Mouse (Mus musculus) heart, embryonic 11.5 days (tissue): ENCODE measurements around the gene Prkar2a. TPM values are rescaled to one million over a fixed set of nuclear protein-coding genes. Genes with fewer than 3 reads are reported as not detected.
A peak's percentile ranks its signal among the peaks of the same experiment; 100 is the strongest.

Experiments used
- ATAC-seq: fragments of 200-750 bp; cut with Nextera tagmentation; replicated peaks from 2 replicates; pipeline ENCODE4 v1.8.0; 2017; ENCODE audit warnings: moderate library complexity; ENCODE audit not compliant: insufficient number of reproducible peaks, low FRiP score, low TSS enrichment
- H3K27ac ChIP-seq: fragments of 300-500 bp; sonication (generic); 2 replicates; pipeline ENCODE4 v1.5.1; 2014; ENCODE audit warnings: mild to moderate bottlenecking, low read depth, low read length
- H3K27me3 ChIP-seq: fragments of 300-500 bp; sonication (generic); 2 replicates; pipeline ENCODE4 v1.6.1; 2014; ENCODE audit warnings: mild to moderate bottlenecking, low read length, mixed read lengths; ENCODE audit not compliant: control insufficient read depth, insufficient read depth
- H3K36me3 ChIP-seq: fragments of 300-500 bp; sonication (generic); 2 replicates; pipeline ENCODE4 v1.6.1; 2014; ENCODE audit warnings: mild to moderate bottlenecking, low read length, moderate library complexity, mixed read lengths; ENCODE audit not compliant: control insufficient read depth, insufficient read depth
- H3K4me1 ChIP-seq: fragments of 300-500 bp; sonication (generic); 2 replicates; pipeline ENCODE4 v1.6.1; 2014; ENCODE audit warnings: low read length; ENCODE audit not compliant: control insufficient read depth, insufficient read depth
- H3K4me2 ChIP-seq: fragments of 300-500 bp; sonication (generic); 2 replicates; pipeline ENCODE4 v1.6.1; 2014; ENCODE audit warnings: mild to moderate bottlenecking, moderate library complexity
- H3K4me3 ChIP-seq: fragments of 300-500 bp; sonication (generic); 2 replicates; pipeline ENCODE4 v1.5.1; 2014; ENCODE audit warnings: low read depth, low read length
- H3K9ac ChIP-seq: fragments of 300-500 bp; sonication (generic); 2 replicates; pipeline ENCODE4 v1.6.1; 2014; ENCODE audit warnings: mild to moderate bottlenecking, low read depth, low read length, moderate library complexity
- H3K9me3 ChIP-seq: fragments of 300-500 bp; sonication (generic); replicated peaks from 2 replicates; pipeline ENCODE4 v1.6.1; 2016; ENCODE audit warnings: low read length; ENCODE audit not compliant: control insufficient read depth
- WGBS: fragments of 180-500 bp; shearing (Covaris S2); extraction: QIAGEN DNeasy Blood & Tissue Kit; methylation state at CpG from one replicate; pipeline ENCODE4 v1.1.7; 2014; ENCODE audit not compliant: insufficient replicate concordance; 5-methylcytosine and 5-hydroxymethylcytosine counted together
- polyA plus RNA-seq: library from polyadenylated mRNA; unstranded; fragments of >200 nt; fragmentation: Nextera tagmentation; extraction: Ambion mirVana; gene quantifications from 2 replicates; pipeline ENCODE4 v1.2.1, GENCODE M21; 2014

Prkar2a gene
- polyA plus RNA-seq, 1 experiment from 2014 or later: 29.8 TPM

GRCm38 (mm10) chr9:108776614-108777013 is 87.5 kb downstream of the Prkar2a start:
- H3K36me3 ChIP-seq: no peaks in the 10 kb centered on the region

GRCm38 (mm10) chr9:108777276-108777675 is 88.2 kb downstream of the Prkar2a start:
- Histone ChIP-seq H3K27me3 (no peaks in the 10 kb centered on the region), H3K4me3 (no peak overlapping the region), H3K9me3 (peaks cover 4% of the 10 kb centered on the region; the same call in 1 of the 2 replicates), H3K4me2 (no peak overlapping the region), H3K27ac (no peak overlapping the region), H3K4me1 (0 out of 2 replicates have a peak, but pooled peaks cover 3% of the 10 kb centered on the region), H3K36me3 (no peaks in the 10 kb centered on the region), H3K9ac (no peak overlapping the region)
- no peak for ATAC-seq
- 67% methylated on average over 4 of the region's 4 CpGs for WGBS

More at GRCm38 (mm10) chr9:108776614-108777013, 87.5 kb downstream of the Prkar2a start:
- H3K4me3 ChIP-seq: no peak overlapping the region
- no peaks in the 10 kb centered on the region for H3K27me3 ChIP-seq
- no peak for ATAC-seq
- no peaks in the 10 kb centered on the region for H3K4me1 ChIP-seq
- no peak overlapping the region for H3K4me2 ChIP-seq
- no peak overlapping the region for H3K9ac ChIP-seq
- H3K27ac ChIP-seq: no peak overlapping the region
- 79% methylated on average over 4 of the region's 4 CpGs for WGBS
- peaks cover 4% of the 10 kb centered on the region; the same call in 1 of the 2 replicates for H3K9me3 ChIP-seq

- Histone ChIP-seq H3K4me1 (peaks cover 18% of the 10 kb centered on the region), H3K27ac (no peak overlapping the region), H3K27me3 (no peaks in the 10 kb centered on the region), H3K9me3 (no peaks in the 10 kb centered on the region), H3K36me3 (no peaks in the 10 kb centered on the region), H3K4me2 (no peak overlapping the region), H3K4me3 (no peak overlapping the region), H3K9ac (0 out of 2 replicates have a peak overlapping the region, but pooled peaks have one; percentile 22)
- WGBS: 54% methylated on average over 5 of the region's 5 CpGs
- ATAC-seq: no peak
These were observed 91.8 kb downstream of the Prkar2a start for GRCm38 (mm10) chr9:108780959-108781358.

GRCm38 (mm10) chr9:108781891-108782290 is 92.8 kb downstream of the Prkar2a start:
- Histone ChIP-seq H3K4me2 (no peak overlapping the region), H3K9ac (no peak overlapping the region), H3K4me1 (peaks cover 25% of the 10 kb centered on the region), H3K27me3 (no peaks in the 10 kb centered on the region), H3K27ac (no peak overlapping the region), H3K9me3 (no peaks in the 10 kb centered on the region), H3K4me3 (no peak overlapping the region), H3K36me3 (no peaks in the 10 kb centered on the region)
- no peak for ATAC-seq
- 44% methylated on average over 4 of the region's 4 CpGs for whole genome bisulfite sequencing

GRCm38 (mm10) chr9:108782836-108783547 is 93.9 kb downstream of the Prkar2a start:
- Histone ChIP-seq H3K36me3 (no peaks in the 10 kb centered on the region), H3K9me3 (no peaks in the 10 kb centered on the region), H3K9ac (peak overlapping the region; percentile 98; the same call in 1 of the 2 replicates), H3K4me2 (peak overlapping the region; percentile 60), H3K27ac (0 out of 2 replicates have a peak overlapping the region, but pooled peaks have one; percentile 12), H3K27me3 (no peaks in the 10 kb centered on the region), H3K4me1 (peaks cover 26% of the 10 kb centered on the region), H3K4me3 (peak overlapping the region; percentile 97)
- 27% methylated on average over 9 of the region's 9 CpGs for WGBS
- no peak for ATAC-seq

GRCm38 (mm10) chr9:108783548-108784463 is 94.7 kb downstream of the Prkar2a start, which contains the start of gene Ip6k2:
Gene Ip6k2 (plus strand): TSS chr9:108783796.
- ATAC-seq: peak; percentile 99
- H3K9ac ChIP-seq: peak within 1 kb of the TSS; percentile 98
- peak within 1 kb of the TSS; percentile 60 for H3K4me2 ChIP-seq
- H3K27me3 ChIP-seq: no peaks in the 10 kb centered on the region
- no peaks in the 10 kb centered on the region for H3K9me3 ChIP-seq
- H3K4me3 ChIP-seq: peak within 1 kb of the TSS; percentile 97
- H3K27ac ChIP-seq: peak within 1 kb of the TSS; percentile 80
- H3K36me3 ChIP-seq: no peaks in the 10 kb centered on the region
- under 1% methylated on average over 56 of the region's 56 CpGs for WGBS
- H3K4me1 ChIP-seq: peaks cover 30% of the 10 kb centered on the region

GRCm38 (mm10) chr9:108785416-108785815 is 96.3 kb downstream of the Prkar2a start:
- H3K27me3 ChIP-seq: no peaks in the 10 kb centered on the region
- no peak overlapping the region for H3K27ac ChIP-seq
- H3K36me3 ChIP-seq: no peaks in the 10 kb centered on the region
- ATAC-seq: no peak
- no peaks in the 10 kb centered on the region for H3K9me3 ChIP-seq
- peak overlapping the region; percentile 97 for H3K4me3 ChIP-seq
- peaks cover 33% of the 10 kb centered on the region for H3K4me1 ChIP-seq
- no peak overlapping the region for H3K9ac ChIP-seq
- H3K4me2 ChIP-seq: peak overlapping the region; percentile 60

- H3K27me3 ChIP-seq: no peaks in the 10 kb centered on the region
- WGBS: 82% methylated on average over 1 of the region's 1 CpGs
- H3K4me2 ChIP-seq: peak overlapping the region; percentile 16
These were observed 97.4 kb downstream of the Prkar2a start for GRCm38 (mm10) chr9:108786494-108786893.

More at GRCm38 (mm10) chr9:108786494-108786893, 97.4 kb downstream of the Prkar2a start:
- no peak overlapping the region for H3K27ac ChIP-seq
- no peak overlapping the region for H3K9ac ChIP-seq
- no peaks in the 10 kb centered on the region for H3K36me3 ChIP-seq
- peaks cover 33% of the 10 kb centered on the region for H3K4me1 ChIP-seq
- H3K4me3 ChIP-seq: no peak overlapping the region
- ATAC-seq: no peak
- H3K9me3 ChIP-seq: no peaks in the 10 kb centered on the region
